ENCODE assay signal across 23 mouse cellular contexts in the genomic region with DNA sequence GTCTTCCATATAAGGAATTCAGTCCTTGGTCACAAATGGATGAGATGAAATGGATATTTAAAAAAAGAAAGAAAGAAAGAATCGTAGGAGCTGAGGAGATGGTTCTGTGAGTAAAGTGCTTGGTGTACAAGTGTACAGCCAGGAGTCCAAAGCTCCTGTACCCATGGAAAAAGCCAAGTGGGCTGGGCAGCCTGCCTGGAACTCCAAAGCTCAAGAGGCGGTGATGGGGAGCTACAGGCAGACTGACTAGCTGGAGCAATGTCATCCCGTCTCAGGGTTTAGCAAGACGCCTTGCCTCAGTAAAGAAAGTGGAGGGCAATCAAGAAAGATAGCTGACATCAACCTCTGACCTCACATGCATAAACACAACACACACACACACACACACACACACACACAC. TPM values are rescaled to one million over a fixed set of nuclear protein-coding genes. Genes with fewer than 3 reads are reported as not detected.
A peak's percentile ranks its signal among the peaks of the same experiment; 100 is the strongest.
DNase-seq lines count a peak whose midpoint lies in the region; ATAC-seq and TF ChIP-seq lines count a peak whose summit lies in the region.
"Had no signal": no experiment of that assay in that cellular context is flagged by ENCODE, and none has a peak within 500 bp of the region (broad histone marks: within the 10 kb centered on the region; RNA-seq: fewer than 3 reads in every experiment).

No protein-coding gene starts in this region.

- WGBS in kidney, adult 2 months: 83% methylated on average over 4 of the region's 4 CpGs

- no peaks in the 10 kb centered on the region for H3K27me3 ChIP-seq in kidney, adult 2 months (replicated peaks; ENCODE audit: control insufficient read depth, insufficient read depth, low read length)
- H3K27me3 ChIP-seq: limb, embryonic 12.5 days; liver, embryonic 13.5 days; lung, embryonic 15.5 days; midbrain, embryonic 13.5 days had no signal

- no peak for TF ChIP-seq CTCF in kidney, adult 2 months (conservative IDR thresholded peaks at IDR 0.05; ENCODE audit: insufficient read depth, insufficient read length, low read depth, low read length)

- intact Hi-C loops in heart, postnatal 25 days (cut with DNase I): no loop called here

- ATAC-seq in activated CD4-positive, CD25-positive, alpha-beta regulatory T cell, adult 4 months: no peak
- ATAC-seq: CD4-positive, CD25-positive, alpha-beta regulatory T cell, adult 4 months; inflammation-experienced regulatory T-cells, adult 6 months; midbrain, embryonic 13.5 days had no signal

- TF ChIP-seq POLR2A in kidney, adult 2 months (IDR thresholded peaks at IDR 0.05; ENCODE audit: low read depth, low read length): no peak

- H3K4me1 ChIP-seq in kidney, adult 2 months (ENCODE audit: control insufficient read depth, insufficient read depth, low read length): no peaks in the 10 kb centered on the region
- H3K4me1 ChIP-seq: forebrain, embryonic 10.5 days; liver, embryonic 13.5 days; lung, embryonic 15.5 days; megakaryocyte, embryonic 14.5 days; midbrain, embryonic 13.5 days had no signal

- H3K4me3 ChIP-seq in kidney, adult 2 months (ENCODE audit: insufficient read depth, low read depth, low read length): no peak overlapping the region
- H3K4me3 ChIP-seq: forebrain, embryonic 10.5 days; heart, embryonic 15.5 days; limb, embryonic 12.5 days; liver, embryonic 13.5 days; lung, embryonic 15.5 days; megakaryocyte, embryonic 14.5 days; midbrain, embryonic 13.5 days had no signal

- no peak overlapping the region for H3K27ac ChIP-seq in kidney, adult 2 months (ENCODE audit: insufficient read depth, low read depth, low read length)
- H3K27ac ChIP-seq: forebrain, embryonic 10.5 days; hindbrain, embryonic 14.5 days; liver, embryonic 13.5 days; midbrain, embryonic 13.5 days had no signal

- DNase-seq in heart, adult 18-20 months: peak; percentile 56 to 59
- no peak for DNase-seq in heart, postnatal 25 days (ENCODE audit: low spot score)
- DNase-seq in kidney, adult 2 months: peak; percentile 28
- no peak for DNase-seq in kidney, adult 9 months
- peak; percentile 64 for DNase-seq in lung, postnatal 14 days
- no peak for DNase-seq in cerebellum, adult 9-11 months
- DNase-seq: adrenal gland, postnatal 36 days; cerebellum, adult 9-10 months; layer of hippocampus, postnatal 36 days; liver, embryonic 13.5 days; thymus, adult 2 months had no signal

- H3K36me3 ChIP-seq in kidney, adult 2 months (ENCODE audit: control insufficient read depth, insufficient read depth, low read length): no peaks in the 10 kb centered on the region
- H3K36me3 ChIP-seq: forebrain, embryonic 10.5 days; heart, embryonic 15.5 days; limb, embryonic 12.5 days; liver, embryonic 13.5 days; lung, embryonic 15.5 days; midbrain, embryonic 13.5 days had no signal

RNA-seq across cellular contexts. Expression of gene Adamts8, which starts 21.4 kb away (rescaled TPM):
- 1 to 10 TPM; 2.1 to 2.8 TPM for total RNA-seq in heart, adult 18-20 months (2021)
- total RNA-seq in heart, postnatal 25 days (2021): 1 to 10 TPM; 3.7 to 6.0 TPM
- 0.83 and 1.7 TPM in 2 replicates for polyA plus RNA-seq in kidney, adult 2 months (2012; rRNA removed)
- polyA plus RNA-seq in activated CD4-positive, CD25-positive, alpha-beta regulatory T cell, adult 4 months (2017; shearing (Covaris generic)): under 1 TPM in 1 of 2 experiments, not detected in 1; 0.24 TPM
- total RNA-seq: common myeloid progenitor, adult 5-6 weeks; monocyte, adult 5-6 weeks had no signal

RNA-seq across cellular contexts. Expression of gene Adamts15, which starts 41.5 kb away (rescaled TPM):
- 1 to 10 TPM; 4.8 to 5.9 TPM for total RNA-seq in heart, adult 18-20 months (2021)
- 10 to 100 TPM in 1 of 2 experiments, 1 to 10 TPM in 1; 8.3 to 10.6 TPM for total RNA-seq in heart, postnatal 25 days (2021)
- 6.2 and 7.3 TPM in 2 replicates for polyA plus RNA-seq in kidney, adult 2 months (2012; rRNA removed)
- under 1 TPM; 0.33 to 0.43 TPM for polyA plus RNA-seq in activated CD4-positive, CD25-positive, alpha-beta regulatory T cell, adult 4 months (2017; shearing (Covaris generic))
- total RNA-seq: common myeloid progenitor, adult 5-6 weeks; monocyte, adult 5-6 weeks had no signal
- polyA plus RNA-seq: CD4-positive, CD25-positive, alpha-beta regulatory T cell, adult 4 months; inflammation-experienced regulatory T-cells, adult 6 months had no signal

Comparison
In these comparisons a context has a peak if more than half of its experiments do, and no peak if none do; other contexts are left out.
1. DNase-seq: peak in heart, adult 18-20 months (2 of 2), kidney, adult 2 months (single experiment) and lung, postnatal 14 days (single experiment); none in heart, postnatal 25 days (single experiment), kidney, adult 9 months (single experiment) and cerebellum, adult 9-11 months (single experiment).